Mouse (Mus musculus) MEL-GATA-1-ER (cell line): ENCODE measurements around the gene Pax5.

Source experiments
- DNase-seq: peaks from one replicate; pipeline ENCODE4 v3.0.0-alpha.2; 2012; ENCODE audit warnings: low read depth; ENCODE audit errors: extremely low read depth

Pax5 gene

DNA sequence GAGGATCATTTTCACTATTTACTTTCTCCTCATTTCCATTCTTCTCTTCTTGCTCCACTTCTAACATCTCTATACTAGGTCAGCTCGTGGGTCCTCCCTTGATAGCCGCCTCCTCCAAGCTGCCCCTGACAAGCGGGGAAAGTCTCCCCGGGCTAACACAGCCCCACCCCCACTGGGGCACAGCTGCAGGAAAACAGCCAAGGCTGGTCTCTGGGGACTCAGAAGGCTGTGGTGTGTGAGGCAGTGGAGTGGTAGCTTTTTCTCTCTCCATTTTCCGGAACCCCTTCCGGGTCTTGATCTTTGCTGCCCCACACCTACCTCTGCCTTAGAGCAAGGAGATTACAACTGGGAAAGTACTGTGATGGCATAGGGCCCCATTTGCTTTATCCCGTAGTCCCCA is 4.3 kb downstream of the Pax5 start:
- no peak for DNase-seq

DNA sequence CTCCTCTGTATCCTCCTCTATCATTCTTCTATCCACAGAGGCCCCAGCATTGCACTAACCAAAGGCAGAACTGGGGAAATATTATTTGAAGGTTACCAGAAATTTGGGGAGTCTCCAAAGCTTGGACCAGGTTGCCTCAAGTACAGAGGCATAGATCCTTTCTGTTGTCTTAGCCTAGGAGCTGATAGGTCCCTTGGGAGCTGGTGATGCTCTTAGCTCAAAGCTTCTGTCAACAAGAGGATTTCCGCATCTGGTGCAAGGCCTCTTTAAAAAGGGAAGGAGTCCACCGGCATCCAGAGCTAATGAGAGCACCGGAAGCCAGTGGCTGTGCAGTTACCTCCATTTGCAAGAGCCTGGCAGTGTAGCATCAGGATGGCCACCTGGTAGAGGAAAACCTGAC is 5.1 kb downstream of the Pax5 start:
- DNase-seq: no peak

DNA sequence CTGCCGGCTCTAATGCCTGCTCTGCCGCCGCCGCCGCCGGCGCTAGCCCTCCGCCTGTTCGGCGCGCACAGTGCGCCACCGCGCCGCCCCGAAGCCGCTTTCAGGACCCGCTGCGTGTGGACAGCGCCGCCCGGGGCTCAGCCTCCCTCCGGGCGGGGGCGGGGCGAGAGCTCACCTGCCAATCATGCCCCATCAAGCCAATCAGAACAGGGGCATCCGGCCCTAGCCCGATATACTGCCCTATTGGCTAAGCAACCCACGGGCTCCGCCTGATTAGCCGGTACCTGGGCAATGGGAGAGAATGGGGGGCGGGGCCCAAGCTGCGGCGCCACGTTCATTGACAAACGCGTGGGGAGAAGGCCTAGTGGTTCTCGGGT is 5.9 kb downstream of the Pax5 start:
- DNase-seq: no peak

DNA sequence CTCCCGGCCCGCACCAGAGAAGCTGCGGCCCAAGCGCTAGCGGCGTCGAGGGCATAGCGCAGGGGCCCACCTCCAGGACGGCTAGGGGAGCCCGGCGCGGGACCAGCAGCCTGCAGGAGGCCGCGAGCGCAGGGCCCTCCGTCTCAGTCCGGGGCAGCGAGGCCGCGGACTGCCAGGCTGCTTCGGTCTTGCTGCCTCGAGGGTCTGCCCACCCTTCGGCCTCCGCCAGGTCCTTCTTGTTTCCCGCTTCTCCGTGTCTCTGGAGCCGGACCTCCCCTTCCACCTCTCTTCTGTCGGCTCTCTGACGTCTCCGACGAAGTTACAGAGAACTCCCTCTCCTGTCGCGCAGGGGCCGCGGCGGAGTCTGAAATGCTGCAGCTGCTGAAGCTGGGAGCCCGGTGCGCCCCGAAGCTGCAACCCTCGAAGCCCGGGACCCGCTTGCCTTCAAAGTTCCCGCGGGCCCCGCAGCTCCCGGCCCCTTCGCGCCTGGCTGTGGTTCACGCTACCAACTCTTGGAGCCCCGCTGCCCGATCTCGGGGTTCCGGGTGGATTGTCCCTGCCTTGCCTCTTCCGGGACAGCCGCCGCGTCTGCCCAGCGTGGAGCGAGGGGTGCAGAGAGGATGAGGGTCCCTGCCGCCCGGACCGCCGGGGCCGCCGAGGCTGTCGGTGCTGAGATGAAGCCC is 6.5 kb downstream of the Pax5 start:
- DNase-seq: no peak

DNA sequence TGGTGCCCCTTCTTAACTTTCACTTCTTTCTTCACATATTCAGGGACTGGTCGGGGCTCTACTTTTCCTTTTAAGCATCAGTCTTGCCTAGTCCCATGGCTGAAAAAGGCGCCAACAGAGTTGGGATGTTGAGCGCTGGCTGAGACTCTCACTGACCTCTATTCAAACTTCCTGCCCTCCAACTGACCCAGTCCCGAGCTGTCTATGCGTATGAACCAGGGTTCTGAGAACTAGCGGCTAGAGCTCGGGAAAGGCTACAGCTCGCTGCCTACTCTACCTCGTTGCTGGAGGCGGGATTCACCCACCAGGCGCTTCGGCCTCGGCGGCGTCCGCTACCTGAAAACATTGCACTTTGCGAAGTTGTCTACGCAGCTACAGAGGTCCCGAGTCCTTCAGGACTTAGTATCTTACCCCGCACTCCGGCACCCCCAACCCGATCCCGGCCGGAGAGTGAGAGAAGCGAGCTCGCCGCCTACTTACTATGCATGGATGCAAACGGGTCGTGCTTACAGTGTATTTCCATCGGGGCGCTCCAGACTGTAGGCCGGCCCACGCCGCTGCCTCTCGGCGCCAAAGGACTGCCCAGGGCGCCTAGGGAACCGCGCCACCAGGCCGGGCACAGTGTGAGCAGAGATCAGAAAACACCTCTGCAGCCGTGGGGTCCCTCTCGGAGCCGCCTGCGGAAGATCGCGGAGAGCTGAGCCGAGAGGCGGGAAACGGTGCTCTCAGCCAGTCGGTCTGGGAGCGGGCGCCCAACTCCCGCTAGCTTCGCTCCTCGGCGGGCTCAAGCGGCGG is 7.2 kb downstream of the Pax5 start:
- no peak for DNase-seq

DNA sequence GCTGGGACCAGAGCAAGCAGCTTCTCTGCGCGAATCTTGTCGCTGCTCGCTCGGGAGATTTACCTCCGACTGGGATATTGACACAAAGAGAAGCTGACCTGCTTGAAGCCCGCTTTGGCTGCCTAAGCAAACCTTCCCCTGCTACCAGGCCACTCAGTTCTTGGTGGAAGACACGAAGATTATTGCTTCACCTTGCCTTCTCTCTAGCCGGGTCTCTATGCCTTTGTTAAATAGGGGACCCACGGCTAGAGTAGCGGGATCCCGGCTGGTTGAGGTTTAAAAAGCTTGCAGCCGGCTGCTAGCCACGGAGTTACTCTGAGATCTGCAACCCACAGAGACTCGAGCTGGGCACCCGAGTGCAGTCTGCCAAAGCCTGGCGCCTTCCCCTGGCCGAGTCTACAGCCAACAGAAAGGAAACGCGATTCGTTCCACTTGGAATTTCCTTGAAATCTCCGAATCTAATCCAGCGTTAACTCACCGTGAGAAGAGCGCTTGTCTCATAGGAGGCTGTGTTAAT is 8.2 kb downstream of the Pax5 start:
- no peak for DNase-seq

DNA sequence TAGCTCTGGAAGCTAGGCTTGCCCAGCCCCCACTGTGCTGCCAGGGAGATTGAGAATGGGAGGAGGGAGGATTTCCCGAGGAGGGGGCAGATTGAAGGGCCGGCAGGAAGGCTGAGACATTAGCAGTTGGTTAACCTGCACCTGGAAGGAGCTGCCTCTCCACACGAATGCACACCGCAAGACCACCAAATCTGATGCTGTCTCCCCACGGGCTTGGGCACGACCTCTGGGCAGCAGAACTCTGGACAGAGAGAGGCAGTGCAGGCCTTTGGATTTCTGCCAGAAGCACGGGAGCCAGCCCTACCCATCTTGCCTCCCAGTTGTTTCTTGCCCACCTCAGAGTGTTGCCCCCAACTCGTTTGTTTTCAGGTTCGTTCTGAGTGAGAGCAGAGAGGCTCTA is 8.8 kb downstream of the Pax5 start:
- DNase-seq: no peak

DNA sequence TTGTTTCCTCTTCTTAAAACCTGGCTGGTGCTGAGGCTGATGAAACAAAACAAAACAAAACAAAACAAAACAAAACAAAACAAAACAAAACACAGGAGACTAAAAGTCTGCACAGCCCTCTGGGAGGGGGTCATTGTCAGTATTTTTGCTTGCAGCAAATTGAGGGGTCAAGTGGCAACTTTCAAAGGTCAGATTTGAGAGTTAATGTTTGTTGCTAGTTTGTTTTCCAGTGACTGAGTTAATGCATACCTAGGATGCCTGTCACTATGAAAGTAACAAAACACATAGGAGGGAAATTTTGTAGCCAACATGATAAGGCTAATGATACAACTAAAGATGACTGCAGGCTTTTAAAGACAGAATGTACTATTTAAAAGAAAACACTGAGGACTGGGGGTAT is 13.6 kb downstream of the Pax5 start:
- DNase-seq: no peak

DNA sequence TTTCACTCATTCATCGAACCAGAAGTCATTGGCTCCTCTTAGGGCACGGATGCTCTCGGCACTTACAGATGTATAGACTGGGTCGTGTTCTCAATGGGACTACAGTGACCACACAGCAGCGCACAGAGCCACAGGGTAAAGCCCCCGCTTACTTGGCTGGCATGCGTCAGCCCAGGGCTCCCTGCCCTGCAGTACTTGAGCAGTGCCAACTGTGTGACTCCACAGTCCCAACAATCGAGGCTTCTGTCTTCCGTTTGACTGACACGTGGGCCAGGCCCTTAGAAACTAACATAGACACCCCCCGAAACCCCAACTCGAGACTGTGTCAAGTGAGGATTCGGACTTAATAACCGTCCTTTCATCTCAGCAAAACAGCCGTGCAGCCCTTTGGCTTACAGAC is 15.9 kb downstream of the Pax5 start:
- no peak for DNase-seq

DNA sequence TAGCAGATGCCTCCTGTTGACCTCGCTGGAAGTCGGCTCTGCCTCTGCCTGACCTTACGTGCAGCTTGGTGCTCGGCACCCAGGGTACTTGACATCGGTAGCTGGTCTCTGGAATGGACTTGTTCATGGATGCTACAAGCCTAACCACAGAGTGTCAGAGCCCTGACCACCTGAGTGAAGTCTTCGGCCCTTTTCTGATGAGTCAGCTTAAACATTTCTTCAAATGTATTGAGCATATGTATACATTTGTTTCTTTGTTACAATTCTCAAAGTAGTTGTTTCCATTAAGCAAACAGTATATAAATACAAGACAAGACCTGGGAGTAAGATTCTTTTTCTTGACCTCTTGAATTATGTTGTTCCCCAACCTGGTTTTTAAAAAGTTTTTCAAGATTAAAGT is 24.7 kb downstream of the Pax5 start:
- DNase-seq: no peak

DNA sequence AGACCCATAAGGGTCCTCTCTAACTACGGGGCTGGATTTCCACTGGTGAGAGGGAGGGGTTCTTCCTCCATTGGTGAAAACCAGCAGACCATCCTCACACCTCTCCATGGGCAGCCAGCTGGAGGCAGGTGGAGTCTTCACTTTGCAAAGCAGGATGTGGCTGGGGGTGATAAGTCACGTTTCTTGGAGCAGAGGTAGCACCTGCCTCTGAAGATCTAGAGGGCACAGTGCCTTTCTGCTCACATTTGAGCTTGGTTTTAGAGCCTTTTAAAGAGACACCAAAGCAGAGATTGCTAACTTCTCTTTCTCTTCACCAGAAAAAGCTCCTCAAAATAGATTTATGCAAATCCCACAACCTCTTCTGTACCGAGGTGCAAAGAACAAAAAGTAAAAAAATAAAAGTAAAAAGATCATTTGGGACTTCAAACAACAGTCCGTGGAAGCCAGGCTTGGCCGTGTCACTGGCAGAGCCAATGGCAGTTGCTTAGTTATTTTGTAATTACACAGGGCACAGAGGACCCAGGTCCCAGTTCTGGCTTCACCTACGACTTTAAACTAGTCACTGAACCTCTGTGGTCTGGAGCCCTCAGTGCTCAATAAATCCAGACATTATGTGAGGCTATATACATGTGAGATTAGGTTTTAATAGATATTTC is 29.9 kb downstream of the Pax5 start:
- DNase-seq: no peak

DNA sequence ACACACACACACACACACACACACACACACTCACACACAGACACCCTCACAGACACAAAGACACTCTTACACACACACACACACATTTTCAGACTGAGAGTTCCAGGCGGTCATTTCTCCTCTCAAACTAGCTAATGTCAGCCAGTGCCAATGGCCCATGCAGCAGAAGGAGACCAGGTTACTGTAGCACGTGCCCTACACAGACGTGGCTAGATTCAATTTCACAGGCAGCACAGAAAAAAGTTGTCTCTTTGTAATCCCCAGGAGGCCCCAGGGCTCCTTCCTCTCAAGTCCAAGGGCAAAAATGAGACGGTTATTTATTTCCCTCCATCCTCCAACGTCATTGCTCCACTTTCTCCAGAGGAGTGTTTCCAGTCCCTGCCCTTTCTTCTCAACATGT is 31.6 kb downstream of the Pax5 start:
- DNase-seq: no peak

DNA sequence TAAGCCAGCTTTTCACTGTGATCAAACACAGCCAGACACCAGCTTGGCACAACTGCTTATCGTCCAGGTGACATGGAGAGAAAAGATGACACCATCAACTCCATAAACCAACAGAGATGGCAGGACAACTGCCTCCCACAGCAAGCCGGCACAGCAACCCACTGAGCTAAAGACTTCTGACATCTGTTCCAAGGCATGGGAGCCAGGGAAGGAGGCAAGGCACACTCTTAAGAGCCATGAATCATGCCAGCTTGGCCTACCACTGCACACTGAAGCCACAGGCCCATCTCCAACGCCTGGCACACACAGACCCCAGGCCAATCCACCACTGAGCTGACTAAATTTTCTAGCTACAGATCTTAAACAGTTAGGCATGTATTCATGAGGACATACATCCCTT is 32.3 kb downstream of the Pax5 start:
- DNase-seq: no peak

DNA sequence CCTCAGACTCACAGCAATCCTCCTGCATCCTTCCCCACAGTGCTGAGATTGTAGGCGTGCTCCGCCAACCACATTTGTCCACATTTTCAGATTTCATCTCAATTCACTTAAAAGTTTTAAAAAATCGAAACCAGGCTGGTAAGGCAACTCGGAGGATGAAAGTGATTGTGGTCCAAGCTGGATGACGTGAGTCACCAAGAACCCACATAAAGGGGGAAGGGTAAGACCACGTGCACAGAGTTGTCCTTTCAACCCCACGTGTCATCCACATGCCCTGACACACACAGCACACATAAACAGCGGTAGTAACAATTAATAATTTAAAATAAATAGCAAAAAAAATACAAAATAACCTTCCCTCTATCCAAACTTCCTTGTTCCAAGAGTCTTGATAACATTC is 35.3 kb downstream of the Pax5 start:
- no peak for DNase-seq

DNA sequence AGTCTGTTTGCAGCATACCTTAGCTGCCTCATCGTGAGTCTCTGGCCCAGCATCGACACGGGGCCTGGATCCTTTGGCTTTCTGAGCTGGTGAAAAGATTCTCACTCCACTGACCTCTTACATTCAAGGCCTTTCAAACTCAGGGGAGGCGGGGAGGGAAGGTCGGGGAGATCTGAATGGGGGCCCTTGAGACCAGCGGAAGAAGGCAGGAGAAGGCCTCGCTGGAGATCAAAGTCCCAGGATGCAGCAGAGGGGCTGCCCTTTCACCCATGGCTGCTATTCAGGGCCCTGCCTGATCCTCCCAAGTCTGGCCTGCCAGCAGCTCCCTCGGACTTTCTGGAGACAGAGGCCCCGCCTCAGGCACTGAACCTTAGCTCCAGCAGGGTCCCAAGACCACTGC is 36.6 kb downstream of the Pax5 start:
- no peak for DNase-seq

DNA sequence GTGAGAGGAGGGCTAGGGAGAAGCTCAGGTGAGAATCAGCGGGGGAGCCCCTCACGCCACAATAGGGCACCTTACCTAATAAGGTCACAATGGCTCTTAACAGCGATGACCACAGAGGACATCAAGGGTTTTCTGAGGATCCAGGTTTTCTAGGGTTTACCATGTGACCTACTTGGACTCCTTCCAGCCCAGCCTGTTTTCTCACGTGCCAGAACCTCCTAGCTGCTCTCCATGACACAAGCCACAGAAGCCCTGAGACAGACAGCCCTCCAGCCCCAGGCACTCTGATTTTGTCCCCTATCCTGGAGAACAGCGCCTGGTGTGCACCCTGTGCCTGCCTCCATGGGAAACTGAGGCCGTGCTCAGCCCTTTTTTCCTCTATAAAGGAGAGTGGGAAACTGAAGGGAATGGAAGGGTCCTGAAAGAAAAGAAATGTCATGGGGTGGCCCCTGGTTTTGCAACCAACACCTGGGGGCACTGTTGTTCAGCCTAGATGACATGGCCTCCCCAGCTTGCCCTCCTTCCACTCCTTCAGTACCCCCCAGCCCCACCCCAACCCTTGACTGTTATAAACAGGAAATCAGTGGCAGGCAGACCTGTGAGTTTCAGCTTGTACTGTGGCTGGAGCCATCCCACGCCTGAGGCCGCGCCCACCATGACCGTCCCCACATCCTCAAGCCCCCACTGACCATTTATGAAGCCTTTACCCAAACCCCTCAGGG is 37.9 kb downstream of the Pax5 start:
- no peak for DNase-seq

DNA sequence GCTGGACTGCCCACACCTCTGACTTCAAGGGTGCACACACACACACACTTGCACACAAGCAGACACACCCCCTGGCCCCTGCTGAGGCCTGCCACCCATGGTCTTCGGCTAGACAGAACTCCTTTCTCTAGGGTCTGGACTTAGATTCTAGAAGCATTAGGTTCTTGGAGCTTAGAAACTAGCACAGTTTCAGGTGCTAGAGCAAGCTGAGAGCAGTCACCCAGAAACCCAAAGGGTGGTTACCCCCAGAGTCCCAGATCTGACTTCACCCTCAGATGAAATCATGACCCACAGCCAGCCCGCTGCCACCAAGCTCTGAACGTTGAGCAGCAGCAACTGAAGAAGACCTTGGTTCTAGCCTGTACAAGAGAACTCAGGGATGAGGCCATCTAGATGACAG is 38.8 kb downstream of the Pax5 start:
- DNase-seq: no peak

DNA sequence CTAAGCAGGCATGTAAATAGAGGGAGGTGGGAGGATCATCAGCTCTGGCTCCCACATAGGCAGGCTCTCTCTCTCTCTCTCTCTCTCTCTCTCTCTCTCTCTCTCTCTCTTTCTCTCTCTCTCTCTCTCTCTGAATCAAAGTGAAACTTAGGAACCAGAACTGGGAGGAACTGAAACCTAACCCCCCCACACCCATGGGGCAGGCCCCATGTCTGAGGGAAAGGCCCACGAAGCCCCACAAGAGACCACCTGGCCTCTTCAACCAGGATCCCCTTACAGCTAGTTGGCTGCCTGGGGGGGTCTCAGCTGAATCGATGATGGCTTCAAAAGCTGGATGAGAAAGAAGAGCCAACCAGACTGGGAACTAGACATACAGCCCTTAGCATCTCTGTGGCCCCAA is 39.3 kb downstream of the Pax5 start:
- DNase-seq: no peak

DNA sequence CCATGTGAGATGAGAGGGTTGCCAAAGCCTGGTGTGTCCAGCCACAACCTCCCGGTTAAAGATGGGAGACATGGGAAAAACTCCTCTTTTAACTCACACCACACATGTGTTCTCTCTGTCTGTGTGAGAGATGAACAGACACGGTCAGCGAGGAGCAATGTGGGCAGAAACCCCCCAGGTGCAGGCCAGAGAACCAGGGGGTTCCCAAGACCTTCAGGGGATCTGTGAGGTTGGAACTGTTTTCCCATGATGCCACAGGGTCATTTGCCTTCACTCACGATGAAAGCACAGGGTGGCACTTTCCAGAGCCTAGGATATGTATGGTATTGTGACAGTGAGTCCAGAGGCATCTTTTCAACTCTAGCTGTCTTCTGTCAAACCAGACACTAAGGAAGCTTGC is 39.9 kb downstream of the Pax5 start:
- no peak for DNase-seq

DNA sequence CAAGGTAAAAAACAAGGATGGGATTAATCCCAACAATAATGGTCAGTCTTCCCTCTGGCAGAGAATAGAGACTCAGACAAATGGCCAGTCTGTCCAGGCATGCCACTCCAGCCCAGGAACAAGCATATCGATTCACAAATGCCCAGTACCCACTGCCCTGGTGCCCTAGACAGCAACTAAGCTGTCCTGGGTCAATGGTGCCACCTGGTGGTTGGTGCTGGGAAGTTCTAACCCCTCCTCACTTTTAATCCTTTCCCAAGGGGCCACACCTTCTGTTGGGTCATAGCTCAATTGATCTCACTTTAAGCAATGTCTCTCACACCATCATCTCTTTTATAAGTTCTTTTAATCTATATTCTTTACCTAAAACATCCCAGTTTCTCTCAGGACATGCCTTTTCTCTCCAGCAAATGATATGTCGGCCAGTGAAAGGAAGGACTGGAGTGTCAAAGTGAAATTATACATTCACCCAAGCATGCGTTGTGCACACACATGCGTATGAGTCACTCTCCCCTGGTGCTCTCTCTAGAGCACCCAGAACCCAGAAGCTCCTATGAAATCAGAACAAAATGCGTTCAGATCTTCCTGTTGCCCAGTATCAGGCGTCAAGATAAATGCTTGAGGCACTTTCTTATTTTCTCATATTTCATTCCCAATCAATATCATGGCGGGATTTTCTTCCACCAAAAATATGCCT is 40.7 kb downstream of the Pax5 start:
- DNase-seq: no peak

DNA sequence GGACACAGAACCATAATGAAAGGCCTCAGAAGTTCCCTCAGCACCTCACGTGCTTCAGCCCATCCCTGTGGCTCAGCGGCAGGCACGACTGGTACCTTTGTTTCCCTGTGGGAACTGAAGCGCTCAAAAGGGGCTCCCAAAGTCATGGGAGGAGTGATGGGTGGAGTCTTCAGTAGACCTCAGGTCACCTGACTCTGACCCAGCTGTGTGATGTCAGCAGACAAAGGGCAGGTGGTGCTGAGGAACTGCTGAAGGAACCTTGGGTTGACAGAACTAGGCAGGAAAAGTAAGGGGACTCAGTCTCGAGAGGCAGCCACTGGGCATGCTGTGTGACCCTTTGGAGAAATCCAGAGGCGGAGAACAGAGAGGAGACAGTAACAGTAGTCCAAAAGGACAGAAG is 41.7 kb downstream of the Pax5 start:
- DNase-seq: no peak
